Mouse (Mus musculus) heart, adult 11 months (tissue): ENCODE measurements around the gene Dnajb8.

ENCODE experiments used
- DNase-seq: peaks from one replicate; pipeline ENCODE4 v3.0.0; 2022

Gene Dnajb8

GRCm38 (mm10) chr6:88301234-88301633 is 79.2 kb downstream of the Dnajb8 start:
- no peak for DNase-seq
